Mouse (Mus musculus) spleen, adult 12 weeks (tissue): ENCODE measurements around the gene Wdr25.

Experiments
- DNase-seq: peaks from one replicate; pipeline ENCODE4 v3.0.0; 2022; ENCODE audit warnings: low spot score

The Wdr25 gene

GRCm38 (mm10) chr12:108937506-108937905, 44.1 kb downstream of the Wdr25 start:
- DNase-seq, result no peak

GRCm38 (mm10) chr12:108938844-108939243, 45.4 kb downstream of the Wdr25 start:
- no peak for DNase-seq

GRCm38 (mm10) chr12:108939317-108939716, 45.9 kb downstream of the Wdr25 start:
- DNase-seq, result no peak

GRCm38 (mm10) chr12:108940255-108940654, 46.8 kb downstream of the Wdr25 start:
- DNase-seq, result no peak

GRCm38 (mm10) chr12:108941282-108941681, 47.9 kb downstream of the Wdr25 start:
- DNase-seq, result no peak

- DNase-seq, result no peak
Measured at GRCm38 (mm10) chr12:108942203-108942923, 48.9 kb downstream of the Wdr25 start.

GRCm38 (mm10) chr12:108953011-108953550, 59.6 kb downstream of the Wdr25 start:
- DNase-seq, result no peak

- DNase-seq, result no peak
Measured at GRCm38 (mm10) chr12:108953838-108954237, 60.4 kb downstream of the Wdr25 start.

- no peak for DNase-seq
Measured at GRCm38 (mm10) chr12:108954456-108954855, 61.0 kb downstream of the Wdr25 start.

- DNase-seq, result no peak
Measured at GRCm38 (mm10) chr12:108958483-108958882, 65.1 kb downstream of the Wdr25 start.

GRCm38 (mm10) chr12:108958991-108959638, 65.7 kb downstream of the Wdr25 start:
- DNase-seq, result no peak

GRCm38 (mm10) chr12:108959639-108960219, 66.3 kb downstream of the Wdr25 start:
- DNase-seq, result no peak

GRCm38 (mm10) chr12:108960225-108960624, 66.8 kb downstream of the Wdr25 start:
- no peak for DNase-seq

GRCm38 (mm10) chr12:108967631-108968030, 74.2 kb downstream of the Wdr25 start:
- DNase-seq, result no peak

- DNase-seq, result no peak
Measured at GRCm38 (mm10) chr12:108968031-108968430, 74.6 kb downstream of the Wdr25 start.

- DNase-seq, result no peak
Measured at GRCm38 (mm10) chr12:108971446-108971845, 78.0 kb downstream of the Wdr25 start.

- no peak for DNase-seq
Measured at GRCm38 (mm10) chr12:108972234-108972633, 78.8 kb downstream of the Wdr25 start.

GRCm38 (mm10) chr12:108979977-108980376, 86.5 kb downstream of the Wdr25 start:
- no peak for DNase-seq

- DNase-seq, result no peak
Measured at GRCm38 (mm10) chr12:108981941-108982683, 88.7 kb downstream of the Wdr25 start.

GRCm38 (mm10) chr12:108982684-108982960, 89.2 kb downstream of the Wdr25 start:
- no peak for DNase-seq

- no peak for DNase-seq
Measured at GRCm38 (mm10) chr12:108983496-108983895, 90.1 kb downstream of the Wdr25 start.

- DNase-seq, result no peak
Measured at GRCm38 (mm10) chr12:108984471-108984870, 91.0 kb downstream of the Wdr25 start.

- no peak for DNase-seq
Measured at GRCm38 (mm10) chr12:108985025-108985424, 91.6 kb downstream of the Wdr25 start.
